Mouse (Mus musculus) T-helper 2 cell (primary cell): ENCODE measurements around the gene Fxyd5.

Experiments
- in situ Hi-C: fragments of 300-600 bp; cut with MboI, MseI; formaldehyde crosslinking; loops from one replicate; pipeline ENCODE4 v1.15.1; 2025; ENCODE audit warnings: high pct_unique_total_duplicates

The Fxyd5 gene

DNA sequence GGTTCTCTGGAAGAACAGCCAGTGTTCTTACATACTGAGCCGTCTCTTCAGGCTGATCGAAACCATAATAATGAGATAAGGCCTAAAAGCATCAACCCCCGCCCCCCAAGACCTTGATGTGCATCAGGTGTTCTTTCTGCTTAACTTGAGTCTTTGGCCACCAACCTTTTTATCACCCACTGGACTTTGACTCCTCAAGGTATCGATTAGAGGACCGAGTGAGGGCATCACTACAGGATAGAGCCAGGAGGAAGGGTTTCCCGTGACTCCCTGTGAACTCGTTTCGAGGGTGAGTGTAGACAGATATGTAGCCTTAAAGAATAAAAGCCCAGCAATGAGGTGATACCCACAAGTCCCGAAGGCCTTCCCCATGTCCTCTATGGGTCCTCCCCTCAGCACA lies 56.9 kb downstream of the Fxyd5 start:
- in situ Hi-C loops, result no loop called here
